Mouse (Mus musculus): ENCODE results near the gene Hs6st1.

Hs6st1 gene

GRCm38 (mm10) chr1:36064861-36065760, 3.1 kb upstream of the Hs6st1 start:
- DNase-seq (ENCODE audit: low spot score): peak; percentile 85

- no peak for DNase-seq (ENCODE audit: low spot score)
Measured at GRCm38 (mm10) chr1:36065761-36066150, 2.4 kb upstream of the Hs6st1 start.

- no peak for DNase-seq (ENCODE audit: low spot score)
Measured at GRCm38 (mm10) chr1:36066216-36066980, 1.8 kb upstream of the Hs6st1 start.

GRCm38 (mm10) chr1:36067201-36067600, 999 bp upstream of the Hs6st1 start:
- DNase-seq (ENCODE audit: low spot score): no peak

- no peak for DNase-seq (ENCODE audit: low spot score)
Measured at GRCm38 (mm10) chr1:36067611-36068010, 589 bp upstream of the Hs6st1 start.

GRCm38 (mm10) chr1:36068531-36069120, 426 bp downstream of the Hs6st1 start:
- no peak for DNase-seq (ENCODE audit: low spot score)

- no peak for DNase-seq (ENCODE audit: low spot score)
Measured at GRCm38 (mm10) chr1:36069291-36069771, 1.1 kb downstream of the Hs6st1 start.

GRCm38 (mm10) chr1:36070190-36070589, 2.0 kb downstream of the Hs6st1 start:
- no peak for DNase-seq (ENCODE audit: low spot score)

GRCm38 (mm10) chr1:36070740-36071139, 2.5 kb downstream of the Hs6st1 start:
- no peak for DNase-seq (ENCODE audit: low spot score)

- DNase-seq (ENCODE audit: low spot score): no peak
Measured at GRCm38 (mm10) chr1:36071176-36071575, 3.0 kb downstream of the Hs6st1 start.

- no peak for DNase-seq (ENCODE audit: low spot score)
Measured at GRCm38 (mm10) chr1:36071611-36072010, 3.4 kb downstream of the Hs6st1 start.

- DNase-seq (ENCODE audit: low spot score): no peak
Measured at GRCm38 (mm10) chr1:36072588-36073556, 4.7 kb downstream of the Hs6st1 start.

GRCm38 (mm10) chr1:36073566-36073965, 5.4 kb downstream of the Hs6st1 start:
- no peak for DNase-seq (ENCODE audit: low spot score)

GRCm38 (mm10) chr1:36074197-36074596, 6.0 kb downstream of the Hs6st1 start:
- DNase-seq (ENCODE audit: low spot score): no peak

- no peak for DNase-seq (ENCODE audit: low spot score)
Measured at GRCm38 (mm10) chr1:36074968-36075367, 6.8 kb downstream of the Hs6st1 start.

GRCm38 (mm10) chr1:36075652-36076051, 7.5 kb downstream of the Hs6st1 start:
- no peak for DNase-seq (ENCODE audit: low spot score)

GRCm38 (mm10) chr1:36077084-36077483, 8.9 kb downstream of the Hs6st1 start:
- no peak for DNase-seq (ENCODE audit: low spot score)

- no peak for DNase-seq (ENCODE audit: low spot score)
Measured at GRCm38 (mm10) chr1:36078250-36078649, 10.1 kb downstream of the Hs6st1 start.

- DNase-seq (ENCODE audit: low spot score): no peak
Measured at GRCm38 (mm10) chr1:36079679-36080078, 11.5 kb downstream of the Hs6st1 start.

- no peak for DNase-seq (ENCODE audit: low spot score)
Measured at GRCm38 (mm10) chr1:36080974-36081373, 12.8 kb downstream of the Hs6st1 start.

GRCm38 (mm10) chr1:36082184-36082583, 14.0 kb downstream of the Hs6st1 start:
- no peak for DNase-seq (ENCODE audit: low spot score)

Measured in ovary, postnatal 10 days (tissue).